Mouse (Mus musculus): Measurements from ENCODE around the gene Slc10a1.

DNA sequence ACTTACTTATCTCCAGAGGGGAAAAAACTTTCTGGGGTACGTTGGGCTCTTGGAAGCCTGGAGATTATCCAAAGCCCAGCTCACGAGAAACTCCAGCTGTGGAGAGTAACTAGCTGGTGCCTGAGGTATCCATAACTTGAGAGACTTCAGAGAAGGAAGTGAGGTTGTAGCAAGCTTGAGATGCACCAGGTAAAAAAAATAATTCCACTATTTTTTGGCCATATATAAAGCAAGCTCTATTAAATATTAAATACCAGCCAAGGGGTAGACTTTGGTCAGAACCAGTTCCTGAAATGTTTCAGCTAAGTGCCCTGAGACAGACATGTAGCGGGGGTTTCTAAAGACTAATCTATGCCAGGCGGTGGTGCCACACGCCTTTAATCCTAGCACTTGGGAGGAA lies at the start of gene Slc10a1:
- no peak for TF ChIP-seq EP300 (IDR thresholded peaks at IDR 0.05; ENCODE audit: low read length)
- TF ChIP-seq POLR2A (IDR thresholded peaks at IDR 0.05; ENCODE audit: low read depth, low read length), result no peak
